Mouse (Mus musculus) heart, embryonic 11.5 days (tissue): Measurements from ENCODE around the gene Defb30. TPM values are rescaled to one million over a fixed set of nuclear protein-coding genes. Genes with fewer than 3 reads are reported as not detected.

Source experiments
- ATAC-seq: fragments of 200-750 bp; cut with Nextera tagmentation; replicated peaks from 2 replicates; pipeline ENCODE4 v1.8.0; 2017; ENCODE audit warnings: moderate library complexity; ENCODE audit not compliant: insufficient number of reproducible peaks, low FRiP score, low TSS enrichment
- H3K27ac ChIP-seq: fragments of 300-500 bp; sonication (generic); 2 replicates; pipeline ENCODE4 v1.5.1; 2014; ENCODE audit warnings: mild to moderate bottlenecking, low read depth, low read length
- H3K27me3 ChIP-seq: fragments of 300-500 bp; sonication (generic); 2 replicates; pipeline ENCODE4 v1.6.1; 2014; ENCODE audit warnings: mild to moderate bottlenecking, low read length, mixed read lengths; ENCODE audit not compliant: control insufficient read depth, insufficient read depth
- H3K36me3 ChIP-seq: fragments of 300-500 bp; sonication (generic); 2 replicates; pipeline ENCODE4 v1.6.1; 2014; ENCODE audit warnings: mild to moderate bottlenecking, low read length, moderate library complexity, mixed read lengths; ENCODE audit not compliant: control insufficient read depth, insufficient read depth
- H3K4me1 ChIP-seq: fragments of 300-500 bp; sonication (generic); 2 replicates; pipeline ENCODE4 v1.6.1; 2014; ENCODE audit warnings: low read length; ENCODE audit not compliant: control insufficient read depth, insufficient read depth
- H3K4me2 ChIP-seq: fragments of 300-500 bp; sonication (generic); 2 replicates; pipeline ENCODE4 v1.6.1; 2014; ENCODE audit warnings: mild to moderate bottlenecking, moderate library complexity
- H3K4me3 ChIP-seq: fragments of 300-500 bp; sonication (generic); 2 replicates; pipeline ENCODE4 v1.5.1; 2014; ENCODE audit warnings: low read depth, low read length
- H3K9ac ChIP-seq: fragments of 300-500 bp; sonication (generic); 2 replicates; pipeline ENCODE4 v1.6.1; 2014; ENCODE audit warnings: mild to moderate bottlenecking, low read depth, low read length, moderate library complexity
- H3K9me3 ChIP-seq: fragments of 300-500 bp; sonication (generic); replicated peaks from 2 replicates; pipeline ENCODE4 v1.6.1; 2016; ENCODE audit warnings: low read length; ENCODE audit not compliant: control insufficient read depth
- WGBS: fragments of 180-500 bp; shearing (Covaris S2); extraction: QIAGEN DNeasy Blood & Tissue Kit; methylation state at CpG from one replicate; pipeline ENCODE4 v1.1.7; 2014; ENCODE audit not compliant: insufficient replicate concordance; 5-methylcytosine and 5-hydroxymethylcytosine counted together
- polyA plus RNA-seq: library from polyadenylated mRNA; unstranded; fragments of >200 nt; fragmentation: Nextera tagmentation; extraction: Ambion mirVana; gene quantifications from 2 replicates; pipeline ENCODE4 v1.2.1, GENCODE M21; 2014

The Defb30 gene
- polyA plus RNA-seq, result not detected in 2 replicates

DNA sequence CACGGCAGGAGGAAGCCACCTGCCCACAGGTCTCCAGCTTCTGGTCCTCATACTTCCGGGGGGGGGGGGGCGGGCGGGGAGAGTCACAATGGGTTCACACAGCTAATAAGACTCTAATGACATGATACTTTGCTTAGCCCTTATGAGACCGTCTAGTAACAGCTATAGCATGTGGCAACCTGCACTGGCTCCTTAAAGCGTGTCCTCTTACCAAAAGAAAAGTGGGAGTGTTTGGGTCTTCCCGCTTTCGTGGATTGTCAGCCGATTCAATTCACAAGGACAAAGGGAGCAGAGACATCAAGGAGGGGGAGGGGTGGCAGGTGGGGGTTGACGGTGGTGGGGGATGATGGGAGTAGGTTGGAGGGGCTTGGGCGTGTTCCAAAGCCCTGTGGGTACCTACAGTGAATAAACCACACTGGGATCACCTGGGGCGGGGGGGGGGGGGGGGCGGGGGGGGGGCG lies at the start of gene Defb30:
Defb30 (minus strand) TSS at position 51 of the 461 bp plus-strand sequence.
- no peak within 1 kb of the TSS for H3K4me3 ChIP-seq
- H3K27me3 ChIP-seq, result no peaks in the 10 kb centered on the region
- no peaks in the 10 kb centered on the region for H3K9me3 ChIP-seq
- H3K4me2 ChIP-seq, result no peak within 1 kb of the TSS
- no peaks in the 10 kb centered on the region for H3K36me3 ChIP-seq
- 72% methylated on average over 12 of the region's 14 CpGs for WGBS
- no peak within 1 kb of the TSS for H3K27ac ChIP-seq
- H3K9ac ChIP-seq, result no peak within 1 kb of the TSS
- H3K4me1 ChIP-seq, result peaks cover 10% of the 10 kb centered on the region
- no peak for ATAC-seq

DNA sequence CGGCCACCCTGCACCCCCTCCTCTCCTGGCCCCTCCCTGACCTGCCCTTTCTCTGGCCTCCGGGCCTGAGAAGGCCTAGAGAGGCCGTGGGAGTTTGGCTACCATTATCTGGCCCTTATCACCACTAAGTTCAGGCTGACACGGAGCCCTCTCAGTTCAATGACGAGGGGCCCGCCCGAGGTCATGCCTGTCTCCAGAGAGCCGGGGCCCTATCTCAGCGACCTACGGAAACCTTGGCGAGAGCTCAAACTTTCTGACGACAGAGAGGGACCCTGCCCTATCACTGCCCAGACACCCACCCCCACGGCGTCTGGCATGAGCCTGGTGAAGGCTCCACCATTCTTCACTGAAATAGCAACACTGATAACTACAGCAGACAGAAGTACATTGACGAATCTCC lies 17.9 kb upstream of the Defb30 start:
- Histone ChIP-seq H3K4me1 (peaks cover 47% of the 10 kb centered on the region), H3K4me3 (no peak overlapping the region), H3K27ac (peak overlapping the region; percentile 95), H3K4me2 (peak overlapping the region; percentile 56), H3K27me3 (no peaks in the 10 kb centered on the region), H3K9ac (peak overlapping the region; percentile 58; the same call in 1 of the 2 replicates), H3K9me3 (no peaks in the 10 kb centered on the region), H3K36me3 (no peaks in the 10 kb centered on the region)
- ATAC-seq, result peak; percentile 89
- WGBS, result 3% methylated on average over 15 of the region's 15 CpGs

DNA sequence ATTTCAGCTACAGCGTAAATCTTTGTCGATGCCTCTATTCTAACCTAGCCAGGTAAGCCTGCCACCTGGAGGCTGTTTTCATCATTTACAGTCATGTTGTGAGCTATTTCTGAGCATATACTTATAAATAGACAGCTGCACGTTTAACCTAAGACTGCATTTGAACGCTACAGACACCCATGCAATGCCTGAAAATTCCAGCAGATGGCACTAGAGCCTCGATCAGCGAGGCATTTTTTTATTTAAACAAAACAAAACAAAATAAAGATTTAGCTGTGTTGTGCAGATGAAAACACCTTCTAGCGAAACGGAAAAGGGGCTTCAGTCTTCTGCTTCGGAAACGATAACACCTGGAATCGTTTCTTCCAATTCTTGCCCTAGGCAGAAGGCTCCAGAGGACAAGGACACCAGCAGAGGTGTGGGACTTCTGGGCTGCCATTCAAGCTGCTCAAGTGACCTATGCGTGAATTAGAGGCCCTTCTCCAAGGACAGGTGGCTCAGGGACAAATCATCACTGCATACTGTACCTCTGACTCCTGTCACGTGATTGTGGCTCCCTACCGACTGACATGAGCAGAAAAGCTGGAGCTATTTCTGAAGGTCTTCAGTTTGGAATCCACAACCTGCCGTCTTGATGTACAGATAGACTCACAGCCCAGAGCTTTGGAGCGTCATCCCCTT lies 17.0 kb upstream of the Defb30 start:
- Histone ChIP-seq H3K9me3 (no peaks in the 10 kb centered on the region), H3K27ac (peak overlapping the region; percentile 95), H3K4me1 (peaks cover 55% of the 10 kb centered on the region), H3K4me3 (no peak overlapping the region), H3K9ac (peak overlapping the region; percentile 58; the same call in 1 of the 2 replicates), H3K4me2 (peak overlapping the region; percentile 56), H3K36me3 (no peaks in the 10 kb centered on the region), H3K27me3 (no peaks in the 10 kb centered on the region)
- 0 out of 2 replicates have a peak, but pooled peaks have one; percentile 20 for ATAC-seq
- 12% methylated on average over 16 of the region's 16 CpGs for WGBS

DNA sequence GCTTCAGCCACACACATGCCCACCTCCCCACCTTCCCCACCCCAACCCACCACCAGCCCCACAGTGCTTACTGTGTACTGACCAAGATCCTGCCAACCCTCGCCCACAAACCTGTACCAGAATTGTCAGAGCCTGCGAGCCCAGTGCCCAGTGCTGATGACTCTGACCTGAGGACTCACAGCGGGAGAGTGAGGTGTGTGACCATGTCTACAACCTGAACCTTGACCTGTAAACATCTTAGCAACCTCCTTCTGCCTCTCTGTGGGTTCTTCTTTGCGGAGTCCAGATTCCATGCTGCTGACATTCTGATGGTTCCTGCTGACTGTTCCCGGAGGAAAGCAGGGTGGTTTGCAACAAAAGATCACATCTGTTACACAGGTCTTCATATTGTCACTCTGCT lies 15.6 kb upstream of the Defb30 start:
- H3K4me3 ChIP-seq, result no peak overlapping the region
- no peaks in the 10 kb centered on the region for H3K36me3 ChIP-seq
- no peaks in the 10 kb centered on the region for H3K27me3 ChIP-seq
- ATAC-seq, result no peak
- H3K4me2 ChIP-seq, result no peak overlapping the region
- no peaks in the 10 kb centered on the region for H3K9me3 ChIP-seq
- peak overlapping the region; percentile 22; the same call in 1 of the 2 replicates for H3K27ac ChIP-seq
- 79% methylated on average over 5 of the region's 5 CpGs for WGBS
- no peak overlapping the region; the same call in 1 of the 2 replicates for H3K9ac ChIP-seq
- H3K4me1 ChIP-seq, result peaks cover 67% of the 10 kb centered on the region

DNA sequence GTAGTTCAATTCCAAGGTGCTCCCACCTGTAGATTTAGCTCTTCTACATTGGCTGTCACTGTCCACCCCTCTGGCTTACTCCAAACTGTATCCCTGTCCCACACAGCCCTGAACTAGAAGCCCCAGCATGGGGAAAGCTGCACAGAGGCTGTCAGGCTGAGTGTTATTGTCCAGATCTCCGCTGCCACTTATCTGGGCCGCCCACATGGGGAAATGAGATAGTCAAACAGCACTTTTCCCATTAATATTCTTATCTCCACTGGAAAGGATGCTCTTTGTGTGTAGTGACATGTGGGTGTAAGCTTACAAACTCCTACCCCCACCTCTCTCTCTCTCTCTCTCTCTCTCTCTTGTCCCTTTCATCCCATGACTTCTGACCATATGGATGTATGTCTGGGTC lies 12.4 kb upstream of the Defb30 start:
- Histone ChIP-seq H3K4me1 (peaks cover 44% of the 10 kb centered on the region), H3K9me3 (no peaks in the 10 kb centered on the region), H3K27me3 (no peaks in the 10 kb centered on the region), H3K36me3 (no peaks in the 10 kb centered on the region), H3K4me2 (peak overlapping the region; percentile 11; the same call in 1 of the 2 replicates), H3K9ac (no peak overlapping the region), H3K27ac (peak overlapping the region; percentile 79), H3K4me3 (no peak overlapping the region)
- WGBS, result 12% methylated on average over 2 of the region's 2 CpGs
- ATAC-seq, result peak; percentile 86

DNA sequence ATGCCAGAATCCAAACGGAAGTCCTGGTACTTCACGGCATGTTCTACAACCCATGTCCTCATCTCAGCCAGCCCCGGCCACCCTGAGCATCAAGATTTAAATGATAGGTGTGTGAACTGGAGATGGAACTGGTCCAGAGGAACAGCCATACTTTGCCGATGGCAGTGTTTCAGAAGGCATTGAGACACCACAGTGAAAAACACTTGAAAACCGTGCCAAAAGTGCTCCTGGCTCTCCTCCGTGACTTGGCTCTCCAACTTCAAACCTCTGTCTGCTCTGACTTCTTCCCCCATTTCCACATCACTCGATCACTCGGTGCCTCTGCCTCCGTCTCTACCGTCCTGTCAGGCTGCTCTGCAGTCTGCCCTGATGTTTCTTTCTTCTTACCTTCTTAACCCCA lies 10.6 kb upstream of the Defb30 start:
- Histone ChIP-seq H3K27ac (peak overlapping the region; percentile 79), H3K9me3 (no peaks in the 10 kb centered on the region), H3K4me3 (no peak overlapping the region), H3K4me1 (peaks cover 42% of the 10 kb centered on the region), H3K36me3 (no peaks in the 10 kb centered on the region), H3K4me2 (no peak overlapping the region), H3K9ac (peak overlapping the region; percentile 43; the same call in 1 of the 2 replicates), H3K27me3 (no peaks in the 10 kb centered on the region)
- WGBS, result 42% methylated on average over 10 of the region's 10 CpGs
- ATAC-seq, result no peak

DNA sequence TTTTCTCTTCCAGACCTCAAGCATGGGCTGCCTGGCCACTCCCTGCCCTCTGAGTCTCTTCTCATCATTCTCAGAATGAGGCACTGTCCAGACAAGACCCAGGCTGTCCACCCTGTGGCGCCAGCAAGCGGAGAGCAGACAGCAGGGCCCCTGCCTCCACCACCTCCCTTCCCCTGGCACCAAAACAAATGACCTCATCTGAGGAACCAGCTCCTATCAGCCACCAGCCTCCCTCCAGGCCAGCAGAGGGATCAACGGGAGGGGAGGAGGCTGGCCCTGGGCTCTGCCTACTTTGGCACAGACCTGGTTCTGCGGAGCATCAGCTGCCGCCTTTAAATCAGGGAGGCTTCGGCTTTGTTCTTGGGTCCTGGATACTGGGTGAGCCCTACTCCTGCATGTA lies 5.0 kb upstream of the Defb30 start:
- Histone ChIP-seq H3K27ac (peak overlapping the region; percentile 91), H3K9ac (peak overlapping the region; percentile 43; the same call in 1 of the 2 replicates), H3K4me2 (peak overlapping the region; percentile 33), H3K36me3 (no peaks in the 10 kb centered on the region), H3K4me1 (peaks cover 20% of the 10 kb centered on the region), H3K4me3 (no peak overlapping the region), H3K9me3 (no peaks in the 10 kb centered on the region), H3K27me3 (no peaks in the 10 kb centered on the region)
- WGBS, result 7% methylated on average over 6 of the region's 6 CpGs
- ATAC-seq, result peak; percentile 96

DNA sequence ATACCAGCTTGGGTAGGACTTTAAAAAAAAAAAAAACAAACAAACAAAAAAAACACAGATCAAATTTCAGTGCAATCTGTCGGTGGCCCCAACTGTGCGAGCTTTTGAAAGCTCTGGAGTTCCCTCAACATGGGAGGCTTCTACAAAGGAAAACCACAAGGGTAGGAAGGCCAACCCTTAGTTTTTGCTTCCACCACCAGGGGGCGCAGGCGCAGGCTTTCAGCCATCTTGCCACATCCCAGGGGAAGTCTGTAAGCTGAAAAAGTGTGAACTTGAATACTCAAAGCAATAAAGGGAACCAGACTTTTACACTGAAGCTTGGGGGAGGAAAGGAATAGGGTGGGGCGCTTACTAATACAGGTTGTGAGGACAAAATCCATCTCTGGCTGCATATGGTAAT lies 1.0 kb upstream of the Defb30 start:
- Histone ChIP-seq H3K4me2 (no peak overlapping the region), H3K4me1 (peaks cover 17% of the 10 kb centered on the region), H3K27me3 (no peaks in the 10 kb centered on the region), H3K4me3 (no peak overlapping the region), H3K9ac (no peak overlapping the region), H3K27ac (no peak overlapping the region), H3K9me3 (no peaks in the 10 kb centered on the region), H3K36me3 (no peaks in the 10 kb centered on the region)
- ATAC-seq, result no peak
- WGBS, result 33% methylated on average over 5 of the region's 5 CpGs

DNA sequence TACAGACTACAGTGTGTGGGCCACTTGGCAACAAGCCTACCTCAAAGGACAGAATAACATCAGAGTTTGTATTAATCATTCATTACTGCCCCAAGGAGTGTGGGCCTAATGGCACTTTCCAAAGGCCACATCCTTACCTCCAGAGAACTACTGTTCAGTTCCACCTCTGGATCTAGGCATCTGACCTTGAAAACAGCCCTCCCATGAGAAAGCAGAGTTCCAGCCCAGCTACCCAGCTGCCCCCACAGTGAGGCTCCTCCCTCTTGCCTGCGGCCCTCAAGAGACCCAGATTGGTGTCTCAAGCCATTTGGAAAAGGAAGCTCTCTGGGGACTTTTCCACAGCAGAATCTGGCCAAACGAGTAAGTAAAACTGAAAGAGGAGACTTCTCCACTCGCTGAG lies 3.1 kb downstream of the Defb30 start, which contains the start of gene Defb42:
Defb42 (plus strand) TSS at position 301 of the 400 bp plus-strand sequence.
- Histone ChIP-seq H3K9me3 (no peaks in the 10 kb centered on the region), H3K27me3 (no peaks in the 10 kb centered on the region), H3K4me2 (no peak within 1 kb of the TSS), H3K9ac (no peak within 1 kb of the TSS), H3K4me1 (no peaks in the 10 kb centered on the region), H3K27ac (no peak within 1 kb of the TSS), H3K4me3 (no peak within 1 kb of the TSS), H3K36me3 (no peaks in the 10 kb centered on the region)
- ATAC-seq, result 0 out of 2 replicates have a peak, but pooled peaks have one; percentile 31
- 73% methylated on average over 3 of the region's 3 CpGs for WGBS
